Mouse (Mus musculus) liver, embryonic 14.5 days (tissue): ENCODE data around the gene Baz2b.

Experiments used
- CTCF ChIP-seq: IDR thresholded peaks from 2 replicates; pipeline ENCODE4 v1.5.1; 2016; ENCODE audit warnings: antibody characterized with exemption, low read depth, control low read depth
- EP300 ChIP-seq: IDR thresholded peaks from 2 replicates; pipeline ENCODE4 v1.6.1; 2016; ENCODE audit warnings: antibody characterized with exemption, low read depth

DNA sequence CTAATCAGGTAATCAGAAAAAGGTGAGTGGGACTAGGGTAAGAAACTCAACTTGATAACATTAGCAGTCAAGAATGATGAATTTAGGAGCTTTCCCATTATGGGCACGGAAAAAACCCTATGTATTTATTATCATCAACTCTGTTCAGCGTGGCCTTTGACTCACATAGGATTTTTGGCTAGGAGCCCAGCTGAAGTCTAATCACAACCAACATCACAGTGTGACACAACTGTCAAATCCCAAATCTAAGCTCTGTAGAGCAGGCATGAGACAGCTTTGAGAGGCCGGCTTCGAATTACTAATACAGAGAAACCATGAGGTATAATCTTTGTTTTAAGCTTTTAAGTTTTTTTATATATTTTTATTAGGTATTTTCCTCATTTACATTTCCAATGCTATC, 113.0 kb downstream of the Baz2b start:
- no peak for TF ChIP-seq CTCF
- no peak for TF ChIP-seq EP300
